Mouse (Mus musculus) heart, embryonic 16.5 days (tissue): ENCODE measurements around the gene A3galt2. TPM values are rescaled to one million over a fixed set of nuclear protein-coding genes. Genes with fewer than 3 reads are reported as not detected.

Source experiments
- ATAC-seq: fragments of 200-750 bp; cut with Nextera tagmentation; replicated peaks from 2 replicates; pipeline ENCODE4 v1.8.0; 2017; ENCODE audit warnings: moderate number of reproducible peaks; ENCODE audit not compliant: insufficient read depth, low FRiP score; ENCODE audit errors: extremely low read depth
- H3K27ac ChIP-seq: fragments of 300-500 bp; sonication (generic); 2 replicates; pipeline ENCODE4 v1.5.1; 2014; ENCODE audit warnings: mild to moderate bottlenecking, low read length, control low read depth, moderate library complexity
- H3K27me3 ChIP-seq: fragments of 300-500 bp; sonication (generic); 2 replicates; pipeline ENCODE4 v1.6.1; 2014; ENCODE audit warnings: low read length, mixed read lengths; ENCODE audit not compliant: control insufficient read depth, insufficient read depth
- H3K36me3 ChIP-seq: fragments of 300-500 bp; sonication (generic); 2 replicates; pipeline ENCODE4 v1.6.1; 2014; ENCODE audit not compliant: control insufficient read depth, insufficient read depth
- H3K4me1 ChIP-seq: fragments of 300-500 bp; sonication (generic); 2 replicates; pipeline ENCODE4 v1.6.1; 2014; ENCODE audit warnings: low read length, mixed read lengths; ENCODE audit not compliant: control insufficient read depth, insufficient read depth
- H3K4me2 ChIP-seq: fragments of 300-500 bp; sonication (generic); 2 replicates; pipeline ENCODE4 v1.6.1; 2014; ENCODE audit warnings: low read depth, mild to moderate bottlenecking, control low read depth, low read length
- H3K4me3 ChIP-seq: fragments of 300-500 bp; sonication (generic); 2 replicates; pipeline ENCODE4 v1.5.1; 2014; ENCODE audit warnings: mild to moderate bottlenecking, control low read depth, low read length
- H3K9ac ChIP-seq: fragments of 300-500 bp; sonication (generic); 2 replicates; pipeline ENCODE4 v1.6.1; 2014; ENCODE audit warnings: low read length, control low read depth
- H3K9me3 ChIP-seq: fragments of 300-500 bp; sonication (generic); replicated peaks from 2 replicates; pipeline ENCODE4 v1.6.1; 2016; ENCODE audit warnings: low read length; ENCODE audit not compliant: control insufficient read depth
- WGBS: fragments of 180-500 bp; shearing (Covaris S2); extraction: QIAGEN DNeasy Blood & Tissue Kit; methylation state at CpG from one replicate; pipeline ENCODE4 v1.1.7; 2014; 5-methylcytosine and 5-hydroxymethylcytosine counted together
- polyA plus RNA-seq: library from polyadenylated mRNA; unstranded; fragments of >200 nt; fragmentation: Nextera tagmentation; extraction: Ambion mirVana; gene quantifications from 2 replicates; pipeline ENCODE4 v1.2.1, GENCODE M21; 2015

Gene A3galt2
- polyA plus RNA-seq, 1 experiment from 2014 or later, result 0.11 TPM

DNA sequence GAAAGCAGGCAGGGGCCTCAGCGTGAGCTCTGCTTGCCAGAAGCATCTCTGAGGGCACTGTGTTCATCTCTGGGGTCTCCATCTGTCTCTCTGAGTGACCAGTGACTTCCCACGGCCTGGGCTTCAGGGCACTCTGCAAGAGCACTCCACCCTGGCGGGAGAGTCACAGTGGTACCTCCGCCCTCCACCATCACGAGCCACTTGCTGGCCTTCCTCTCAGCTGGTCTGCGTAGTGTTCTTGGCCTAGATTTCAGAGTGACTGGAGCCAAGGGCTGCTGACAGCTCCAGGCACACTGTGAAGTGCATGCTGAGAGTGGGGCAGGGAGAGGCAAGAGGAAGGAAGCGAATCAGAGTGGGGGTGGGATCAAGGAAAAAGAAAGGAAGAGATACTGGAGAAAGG is 31.1 kb upstream of the A3galt2 start:
- Histone ChIP-seq H3K4me2 (no peak overlapping the region), H3K9me3 (no peaks in the 10 kb centered on the region), H3K27me3 (no peaks in the 10 kb centered on the region), H3K9ac (no peak overlapping the region), H3K4me1 (peaks cover 29% of the 10 kb centered on the region), H3K36me3 (no peaks in the 10 kb centered on the region), H3K27ac (no peak overlapping the region), H3K4me3 (no peak overlapping the region)
- WGBS, result 30% methylated on average over 7 of the region's 7 CpGs
- no peak for ATAC-seq

DNA sequence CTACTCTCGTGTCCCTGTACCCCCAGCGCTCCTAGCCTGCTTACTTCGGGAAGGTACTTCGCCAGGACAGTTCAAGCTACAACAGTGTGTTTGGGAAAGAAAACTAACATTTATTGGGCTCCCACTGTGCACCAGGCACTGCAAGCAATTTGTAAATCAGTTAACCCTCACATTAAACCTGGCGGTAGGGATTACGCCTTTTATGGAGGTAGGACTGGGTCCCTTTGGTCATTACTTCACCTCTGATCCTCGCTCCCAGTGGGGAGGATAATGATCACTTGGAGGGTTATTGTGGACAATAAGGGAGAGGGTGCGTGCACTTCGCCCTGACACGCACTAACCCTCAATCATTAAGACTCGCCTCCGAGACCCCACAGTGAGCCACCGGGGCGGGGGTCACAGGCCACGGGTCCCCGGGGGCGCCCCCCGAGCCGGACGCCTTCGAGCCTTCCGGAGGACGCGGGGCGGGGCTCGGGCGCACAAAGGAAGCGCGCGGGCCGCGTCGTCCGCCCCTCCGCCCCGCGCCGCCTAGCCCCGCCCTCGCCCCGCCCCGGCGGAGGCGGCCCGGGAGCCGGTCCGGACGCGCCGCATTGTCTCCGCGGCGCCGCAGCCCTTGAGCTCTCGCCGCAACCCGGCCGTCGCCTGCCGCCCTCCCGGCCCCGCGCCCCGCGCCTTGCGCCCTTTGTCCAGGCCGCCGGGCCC is 28.0 kb upstream of the A3galt2 start:
- 3% methylated on average over 66 of the region's 68 CpGs for WGBS
- H3K9me3 ChIP-seq, result no peaks in the 10 kb centered on the region
- H3K27ac ChIP-seq, result peak overlapping the region; percentile 92
- H3K4me2 ChIP-seq, result peak overlapping the region; percentile 91
- no peaks in the 10 kb centered on the region for H3K27me3 ChIP-seq
- peaks cover 43% of the 10 kb centered on the region for H3K4me1 ChIP-seq
- peak; percentile 93 for ATAC-seq
- peak overlapping the region; percentile 98 for H3K9ac ChIP-seq
- H3K4me3 ChIP-seq, result peak overlapping the region; percentile 71
- H3K36me3 ChIP-seq, result no peaks in the 10 kb centered on the region

DNA sequence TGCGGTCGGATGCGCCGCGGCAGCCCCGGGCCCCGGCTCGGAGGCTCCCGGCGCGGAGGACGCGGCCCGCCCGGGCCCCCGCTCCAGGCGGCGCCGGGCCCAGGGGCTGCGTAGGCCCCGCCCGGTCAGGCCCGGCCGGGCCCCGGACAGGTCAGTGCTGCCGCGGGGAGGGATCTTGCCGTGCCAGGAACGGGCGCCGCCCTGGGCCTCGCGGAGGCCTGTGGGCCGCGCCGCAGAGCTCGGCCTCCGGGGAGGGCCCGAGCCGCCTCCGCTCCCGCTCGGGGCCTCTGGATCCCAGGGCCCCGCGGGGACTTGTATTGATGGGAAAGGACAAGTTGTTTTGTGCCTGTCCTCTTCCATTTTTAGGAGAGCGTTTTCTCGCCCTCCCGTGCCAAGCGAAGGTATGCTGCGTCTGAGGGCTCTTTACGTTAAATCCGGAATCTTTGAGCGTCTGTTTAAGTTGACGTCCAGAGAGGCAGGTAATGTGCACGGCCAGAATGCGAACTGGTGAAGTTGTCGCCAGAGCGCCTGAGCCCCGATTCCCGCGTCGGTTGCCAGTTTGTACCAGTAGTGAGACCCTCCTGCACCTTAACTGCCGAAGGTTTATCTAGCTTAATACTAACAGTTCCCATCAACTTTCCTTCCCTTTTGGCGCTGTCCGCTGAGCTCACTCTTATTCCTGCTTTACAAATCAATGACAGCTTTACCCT is 27.3 kb upstream of the A3galt2 start:
- Histone ChIP-seq H3K4me3 (peak overlapping the region; percentile 71), H3K4me2 (peak overlapping the region; percentile 91), H3K9me3 (no peaks in the 10 kb centered on the region), H3K27me3 (no peaks in the 10 kb centered on the region), H3K36me3 (no peaks in the 10 kb centered on the region), H3K4me1 (peaks cover 47% of the 10 kb centered on the region), H3K9ac (peak overlapping the region; percentile 98), H3K27ac (peak overlapping the region; percentile 92)
- ATAC-seq, result peak; percentile 67
- WGBS, result under 1% methylated on average over 65 of the region's 65 CpGs

GRCm38 (mm10) chr4:128728431-128728851 is 26.7 kb upstream of the A3galt2 start:
- Histone ChIP-seq H3K36me3 (no peaks in the 10 kb centered on the region), H3K9me3 (no peaks in the 10 kb centered on the region), H3K4me2 (peak overlapping the region; percentile 91), H3K27ac (peak overlapping the region; percentile 92), H3K4me1 (peaks cover 53% of the 10 kb centered on the region), H3K4me3 (peak overlapping the region; percentile 71), H3K9ac (peak overlapping the region; percentile 98), H3K27me3 (no peaks in the 10 kb centered on the region)
- under 1% methylated on average over 5 of the region's 5 CpGs for WGBS
- ATAC-seq, result no peak

DNA sequence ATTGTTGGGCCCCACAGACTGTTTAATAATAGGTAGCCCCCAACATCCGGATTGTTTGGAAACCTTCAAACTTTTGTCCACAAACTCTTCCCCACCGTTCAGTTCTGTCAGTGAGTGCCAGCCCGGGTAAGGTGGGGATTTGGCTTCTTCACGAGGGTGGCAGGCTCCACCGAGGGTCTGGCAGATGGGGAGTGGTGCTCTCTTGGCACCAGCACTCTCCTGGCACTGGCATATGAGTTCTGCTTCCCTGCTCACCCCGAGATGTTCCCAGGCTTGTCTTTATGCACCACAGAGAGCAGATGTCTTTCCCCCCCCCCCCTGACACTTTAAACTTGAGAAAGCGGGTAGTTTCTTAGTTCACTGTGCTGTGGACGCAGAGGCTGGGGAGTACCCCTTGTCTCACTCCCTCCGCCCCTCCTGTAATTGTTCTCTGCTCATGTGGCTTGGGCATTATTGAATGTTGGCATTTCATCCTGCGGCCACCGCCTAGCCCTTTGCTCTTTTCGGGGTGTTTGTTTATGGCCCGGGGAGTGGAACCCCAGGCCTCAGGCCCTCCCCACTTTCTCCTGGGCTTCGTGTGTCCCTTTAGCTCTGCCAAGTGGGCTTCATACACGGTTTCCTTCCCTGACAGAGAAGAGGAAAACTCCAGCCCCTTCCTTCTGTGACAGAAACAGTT is 26.0 kb upstream of the A3galt2 start:
- H3K27ac ChIP-seq, result peak overlapping the region; percentile 92
- H3K9me3 ChIP-seq, result no peaks in the 10 kb centered on the region
- peak overlapping the region; percentile 98 for H3K9ac ChIP-seq
- peak overlapping the region; percentile 91 for H3K4me2 ChIP-seq
- no peaks in the 10 kb centered on the region for H3K36me3 ChIP-seq
- 23% methylated on average over 15 of the region's 15 CpGs for WGBS
- peak overlapping the region; percentile 71 for H3K4me3 ChIP-seq
- no peaks in the 10 kb centered on the region for H3K27me3 ChIP-seq
- no peak for ATAC-seq
- H3K4me1 ChIP-seq, result peaks cover 54% of the 10 kb centered on the region

DNA sequence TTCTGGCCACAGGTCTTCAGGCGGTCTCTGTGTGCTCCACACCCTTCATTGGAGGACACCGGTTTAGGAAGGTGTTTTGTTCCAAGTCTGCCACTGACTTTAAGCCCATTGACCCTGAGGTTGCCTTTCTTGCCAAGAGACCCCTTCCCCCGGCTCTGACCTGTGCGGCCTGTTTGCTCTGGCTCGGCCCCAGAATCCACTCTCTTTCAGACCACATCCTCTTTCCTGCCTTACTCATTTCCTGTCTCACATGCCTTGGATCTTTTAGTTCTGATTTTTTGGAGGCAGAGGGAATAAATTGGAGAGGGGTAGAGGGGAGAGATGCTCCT is 25.5 kb upstream of the A3galt2 start:
- WGBS, result 23% methylated on average over 5 of the region's 5 CpGs
- Histone ChIP-seq H3K9me3 (no peaks in the 10 kb centered on the region), H3K27me3 (no peaks in the 10 kb centered on the region), H3K9ac (peak overlapping the region; percentile 98), H3K27ac (peak overlapping the region; percentile 92), H3K4me1 (peaks cover 54% of the 10 kb centered on the region), H3K36me3 (no peaks in the 10 kb centered on the region), H3K4me3 (peak overlapping the region; percentile 71), H3K4me2 (peak overlapping the region; percentile 91)
- no peak for ATAC-seq

DNA sequence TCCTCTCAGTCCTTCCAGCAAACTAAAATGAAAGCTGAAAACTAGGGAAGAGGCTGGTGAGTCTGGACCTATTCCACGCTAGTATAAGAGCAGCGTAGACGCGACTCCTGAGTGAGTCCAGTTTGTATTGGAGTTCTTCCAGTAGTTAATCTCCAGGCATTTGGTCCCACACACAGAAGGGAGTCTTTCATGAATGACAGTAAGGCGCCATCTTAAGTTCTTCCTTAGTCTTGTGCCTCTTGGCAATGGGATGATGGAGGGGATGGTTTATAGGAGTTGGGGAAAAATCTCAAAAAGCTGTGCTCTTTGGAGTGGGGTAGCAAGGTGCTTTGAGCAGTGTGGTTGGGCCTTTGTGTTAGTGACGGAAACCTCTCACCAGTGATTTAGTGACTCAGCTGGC is 24.9 kb upstream of the A3galt2 start:
- Histone ChIP-seq H3K4me2 (peak overlapping the region; percentile 91), H3K4me1 (peaks cover 60% of the 10 kb centered on the region), H3K9ac (peak overlapping the region; percentile 98), H3K9me3 (no peaks in the 10 kb centered on the region), H3K4me3 (peak overlapping the region; percentile 71), H3K27me3 (no peaks in the 10 kb centered on the region), H3K27ac (peak overlapping the region; percentile 92), H3K36me3 (no peaks in the 10 kb centered on the region)
- ATAC-seq, result no peak
- 46% methylated on average over 6 of the region's 6 CpGs for WGBS

DNA sequence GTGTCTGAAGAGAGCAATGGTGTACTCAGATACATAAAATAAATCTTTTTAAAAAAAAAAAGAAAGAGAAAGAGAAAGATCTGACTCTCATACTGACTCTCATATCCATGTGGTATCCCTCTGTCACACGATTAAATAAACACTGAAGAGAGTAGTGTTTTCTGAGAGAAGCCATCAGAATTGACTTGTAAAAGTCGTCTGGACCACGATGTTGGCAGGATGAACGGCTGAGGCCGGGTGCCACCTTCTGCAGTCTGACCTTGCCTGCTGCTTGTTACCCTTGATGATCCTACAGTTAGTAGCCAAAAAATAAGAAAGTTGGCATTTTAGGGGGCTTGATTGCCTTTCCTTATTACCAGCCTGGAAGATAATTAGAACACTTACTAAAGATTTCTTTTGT is 22.4 kb upstream of the A3galt2 start:
- Histone ChIP-seq H3K4me3 (no peak overlapping the region), H3K27ac (peak overlapping the region; percentile 11; the same call in 1 of the 2 replicates), H3K9me3 (no peaks in the 10 kb centered on the region), H3K4me2 (no peak overlapping the region), H3K9ac (no peak overlapping the region), H3K36me3 (no peaks in the 10 kb centered on the region), H3K4me1 (peaks cover 84% of the 10 kb centered on the region), H3K27me3 (no peaks in the 10 kb centered on the region)
- 28% methylated on average over 5 of the region's 5 CpGs for WGBS
- ATAC-seq, result no peak

GRCm38 (mm10) chr4:128733496-128733895 is 21.7 kb upstream of the A3galt2 start:
- Histone ChIP-seq H3K4me3 (no peak overlapping the region), H3K4me2 (peak overlapping the region; percentile 47), H3K27ac (peak overlapping the region; percentile 90), H3K4me1 (peaks cover 89% of the 10 kb centered on the region), H3K9ac (peak overlapping the region; percentile 48), H3K36me3 (no peaks in the 10 kb centered on the region), H3K27me3 (no peaks in the 10 kb centered on the region), H3K9me3 (no peaks in the 10 kb centered on the region)
- WGBS, result 14% methylated on average over 6 of the region's 6 CpGs
- no peak for ATAC-seq
